Comparison of ENCODE assay signal across 19 mouse cellular contexts in the genomic region with DNA sequence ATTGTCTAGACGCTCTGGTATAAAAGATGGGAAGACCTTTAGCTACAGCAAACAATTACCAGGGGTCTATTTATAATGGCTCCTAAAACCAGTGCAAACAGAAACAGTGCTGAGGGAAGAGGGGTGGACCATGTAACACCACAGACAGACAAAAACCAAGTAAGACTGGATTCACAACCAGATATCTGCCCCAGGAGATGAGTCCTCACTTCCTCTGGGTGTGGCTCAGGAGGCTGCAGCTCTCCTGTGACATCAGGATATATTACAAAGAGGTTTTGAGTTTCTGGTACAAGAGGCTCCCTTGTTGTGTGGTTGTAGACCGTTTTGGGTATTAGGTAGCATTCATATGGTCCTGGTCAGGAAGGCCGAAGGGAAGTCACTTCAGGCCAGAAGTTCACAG.
"Had no signal": no experiment of that assay in that cellular context is flagged by ENCODE, and none has a peak within 500 bp of the region (broad histone marks: within the 10 kb centered on the region; RNA-seq: fewer than 3 reads in every experiment).

No protein-coding gene starts in this region.

- H3K9me3 ChIP-seq: hindbrain, embryonic 12.5 days; intestine, embryonic 15.5 days; limb, embryonic 10.5 days had no signal

- H3K4me1 ChIP-seq: hindbrain, embryonic 12.5 days; intestine, embryonic 15.5 days had no signal

- DNase-seq: gastrocnemius, postnatal 25 days; heart, adult 2 months; heart, postnatal 10 days; heart, postnatal 4 days; kidney, adult 18-20 months; kidney, adult 8-10 months; kidney, postnatal 10 days; kidney, postnatal 25 days had no signal

- H3K27me3 ChIP-seq: heart, embryonic 12.5 days; hindbrain, embryonic 12.5 days; intestine, embryonic 15.5 days; limb, embryonic 12.5 days had no signal

- H3K4me3 ChIP-seq: heart, adult 2 months; heart, embryonic 12.5 days; hindbrain, embryonic 10.5 days; hindbrain, embryonic 12.5 days; intestine, embryonic 15.5 days; limb, embryonic 10.5 days; limb, embryonic 12.5 days had no signal

- H3K27ac ChIP-seq: heart, adult 2 months; hindbrain, embryonic 10.5 days; hindbrain, embryonic 12.5 days; hindbrain, embryonic 14.5 days; intestine, embryonic 15.5 days; limb, embryonic 10.5 days; limb, embryonic 12.5 days; liver, embryonic 14.5 days had no signal

- H3K36me3 ChIP-seq: heart, embryonic 12.5 days; hindbrain, embryonic 10.5 days; hindbrain, embryonic 12.5 days; intestine, embryonic 15.5 days; limb, embryonic 12.5 days had no signal

- H3K4me2 ChIP-seq: heart, embryonic 12.5 days; hindbrain, embryonic 12.5 days; hindbrain, embryonic 14.5 days; intestine, embryonic 15.5 days; limb, embryonic 12.5 days had no signal

- H3K9ac ChIP-seq: heart, embryonic 12.5 days; hindbrain, embryonic 12.5 days; hindbrain, embryonic 14.5 days; intestine, embryonic 15.5 days; limb, embryonic 12.5 days; liver, embryonic 14.5 days had no signal

- ATAC-seq: hindbrain, embryonic 16.5 days; inflammation-experienced regulatory T-cells, adult 6 months; intestine, embryonic 15.5 days; intestine, postnatal 0 days had no signal
